Mouse (Mus musculus) forebrain, embryonic 13.5 days (tissue): ENCODE measurements around the gene Medag. TPM values are rescaled to one million over a fixed set of nuclear protein-coding genes. Genes with fewer than 3 reads are reported as not detected.
A peak's percentile ranks its signal among the peaks of the same experiment; 100 is the strongest.

Source experiments
- ATAC-seq: fragments of 200-750 bp; cut with Nextera tagmentation; 2 replicates; pipeline ENCODE4 v1.8.0; 2017
- H3K27ac ChIP-seq: fragments of 300-500 bp; sonication (generic); 2 replicates; pipeline ENCODE4 v1.5.1; 2015; ENCODE audit warnings: inconsistent platforms, mild to moderate bottlenecking, moderate library complexity
- H3K27me3 ChIP-seq: fragments of 300-500 bp; sonication (generic); 2 replicates; pipeline ENCODE4 v1.6.1; 2015; ENCODE audit warnings: mild to moderate bottlenecking, inconsistent platforms
- H3K36me3 ChIP-seq: fragments of 300-500 bp; sonication (generic); 2 replicates; pipeline ENCODE4 v1.6.1; 2015; ENCODE audit warnings: mild to moderate bottlenecking, inconsistent platforms; ENCODE audit not compliant: poor library complexity, severe bottlenecking
- H3K4me1 ChIP-seq: fragments of 300-500 bp; sonication (generic); 2 replicates; pipeline ENCODE4 v1.6.1; 2015; ENCODE audit warnings: inconsistent platforms
- H3K4me2 ChIP-seq: fragments of 300-500 bp; sonication (generic); 2 replicates; pipeline ENCODE4 v1.6.1; 2015; ENCODE audit warnings: inconsistent platforms, mild to moderate bottlenecking, moderate library complexity
- H3K4me3 ChIP-seq: fragments of 300-500 bp; sonication (generic); 2 replicates; pipeline ENCODE4 v1.5.1; 2015; ENCODE audit warnings: mild to moderate bottlenecking, inconsistent platforms
- H3K9ac ChIP-seq: fragments of 300-500 bp; sonication (generic); 2 replicates; pipeline ENCODE4 v1.6.1; 2015; ENCODE audit warnings: mild to moderate bottlenecking, inconsistent platforms
- H3K9me3 ChIP-seq: fragments of 300-500 bp; sonication (generic); replicated peaks from 2 replicates; pipeline ENCODE4 v1.6.1; 2016; ENCODE audit warnings: inconsistent platforms
- WGBS: fragments of 180-500 bp; shearing (Covaris S2); methylation state at CpG from one replicate; pipeline ENCODE4 v1.1.7; 2015; 5-methylcytosine and 5-hydroxymethylcytosine counted together
- polyA plus RNA-seq: library from polyadenylated mRNA; unstranded; fragments of >200 nt; fragmentation: Nextera tagmentation; extraction: Ambion mirVana; gene quantifications from 2 replicates; pipeline ENCODE4 v1.2.1, GENCODE M21; 2015

Medag gene
- polyA plus RNA-seq, 1 experiment from 2014 or later: 1.1 TPM

GRCm38 (mm10) chr5:149375074-149375888 is 36.3 kb upstream of the Medag start:
- Histone ChIP-seq H3K9me3 (no peaks in the 10 kb centered on the region), H3K27ac (peak overlapping the region; percentile 73), H3K27me3 (no peaks in the 10 kb centered on the region), H3K4me1 (peaks cover 47% of the 10 kb centered on the region), H3K9ac (no peak overlapping the region), H3K4me2 (peak overlapping the region; percentile 38), H3K4me3 (no peak overlapping the region), H3K36me3 (no peaks in the 10 kb centered on the region)
- peak; percentile 35; the same call in 1 of the 2 replicates for ATAC-seq
- 34% methylated on average over 14 of the region's 14 CpGs for WGBS

- under 1% methylated on average over 8 of the region's 8 CpGs for WGBS
- peak overlapping the region; percentile 73 for H3K27ac ChIP-seq
- H3K4me3 ChIP-seq: no peak overlapping the region
- H3K27me3 ChIP-seq: no peaks in the 10 kb centered on the region
- peaks cover 53% of the 10 kb centered on the region for H3K4me1 ChIP-seq
- no peaks in the 10 kb centered on the region for H3K9me3 ChIP-seq
- ATAC-seq: peak; percentile 77
- H3K4me2 ChIP-seq: peak overlapping the region; percentile 38
- H3K36me3 ChIP-seq: no peaks in the 10 kb centered on the region
- H3K9ac ChIP-seq: no peak overlapping the region
These were observed 35.7 kb upstream of the Medag start for GRCm38 (mm10) chr5:149375889-149376212.

- Histone ChIP-seq H3K27ac (no peak overlapping the region), H3K9me3 (no peaks in the 10 kb centered on the region), H3K9ac (no peak overlapping the region), H3K4me1 (peaks cover 58% of the 10 kb centered on the region), H3K4me2 (peak overlapping the region; percentile 38; the same call in 1 of the 2 replicates), H3K4me3 (no peak overlapping the region), H3K36me3 (no peaks in the 10 kb centered on the region), H3K27me3 (no peaks in the 10 kb centered on the region)
- WGBS: 84% methylated on average over 7 of the region's 7 CpGs
- ATAC-seq: no peak
These were observed 35.2 kb upstream of the Medag start for GRCm38 (mm10) chr5:149376367-149376766.

- WGBS: 12% methylated on average over 6 of the region's 6 CpGs
- ATAC-seq: no peak
- no peaks in the 10 kb centered on the region for H3K36me3 ChIP-seq
- no peak overlapping the region for H3K9ac ChIP-seq
- H3K27ac ChIP-seq: peak overlapping the region; percentile 49
- H3K27me3 ChIP-seq: no peaks in the 10 kb centered on the region
- no peak overlapping the region for H3K4me2 ChIP-seq
- peaks cover 61% of the 10 kb centered on the region for H3K4me1 ChIP-seq
- no peaks in the 10 kb centered on the region for H3K9me3 ChIP-seq
- no peak overlapping the region for H3K4me3 ChIP-seq
These were observed 34.3 kb upstream of the Medag start for GRCm38 (mm10) chr5:149377253-149377652.

GRCm38 (mm10) chr5:149378566-149378965 is 33.0 kb upstream of the Medag start:
- no peaks in the 10 kb centered on the region for H3K36me3 ChIP-seq
- WGBS: 78% methylated on average over 7 of the region's 7 CpGs
- H3K27ac ChIP-seq: peak overlapping the region; percentile 86

GRCm38 (mm10) chr5:149379131-149379784 is 32.3 kb upstream of the Medag start:
- H3K27ac ChIP-seq: peak overlapping the region; percentile 86
- no peaks in the 10 kb centered on the region for H3K27me3 ChIP-seq
- H3K9ac ChIP-seq: no peak overlapping the region
- WGBS: 73% methylated on average over 16 of the region's 16 CpGs
- no peak overlapping the region for H3K4me3 ChIP-seq
- peaks cover 56% of the 10 kb centered on the region for H3K4me1 ChIP-seq
- H3K36me3 ChIP-seq: no peaks in the 10 kb centered on the region
- ATAC-seq: no peak
- no peak overlapping the region for H3K4me2 ChIP-seq
- no peaks in the 10 kb centered on the region for H3K9me3 ChIP-seq

More at GRCm38 (mm10) chr5:149378566-149378965, 33.0 kb upstream of the Medag start:
- Histone ChIP-seq H3K4me3 (no peak overlapping the region), H3K4me1 (peaks cover 59% of the 10 kb centered on the region), H3K4me2 (no peak overlapping the region), H3K9me3 (no peaks in the 10 kb centered on the region), H3K9ac (no peak overlapping the region), H3K27me3 (no peaks in the 10 kb centered on the region)
- ATAC-seq: no peak

- Histone ChIP-seq H3K4me3 (no peak overlapping the region), H3K4me1 (peaks cover 56% of the 10 kb centered on the region), H3K27me3 (no peaks in the 10 kb centered on the region), H3K27ac (peak overlapping the region; percentile 86), H3K4me2 (no peak overlapping the region), H3K36me3 (no peaks in the 10 kb centered on the region), H3K9ac (no peak overlapping the region), H3K9me3 (no peaks in the 10 kb centered on the region)
- ATAC-seq: peak; percentile 3; the same call in 1 of the 2 replicates
- WGBS: 79% methylated on average over 8 of the region's 8 CpGs
These were observed 31.7 kb upstream of the Medag start for GRCm38 (mm10) chr5:149379861-149380260.

- peak; percentile 76 for ATAC-seq
- Histone ChIP-seq H3K27ac (peak overlapping the region; percentile 86), H3K36me3 (no peaks in the 10 kb centered on the region), H3K4me1 (peaks cover 50% of the 10 kb centered on the region), H3K4me2 (peak overlapping the region; percentile 27; the same call in 1 of the 2 replicates), H3K4me3 (no peak overlapping the region), H3K9ac (no peak overlapping the region; the same call in 1 of the 2 replicates), H3K27me3 (no peaks in the 10 kb centered on the region), H3K9me3 (no peaks in the 10 kb centered on the region)
- WGBS: 8% methylated on average over 8 of the region's 8 CpGs
These were observed 31.1 kb upstream of the Medag start for GRCm38 (mm10) chr5:149380388-149380916.

GRCm38 (mm10) chr5:149381948-149382347 is 29.6 kb upstream of the Medag start:
- Histone ChIP-seq H3K9me3 (no peaks in the 10 kb centered on the region), H3K36me3 (no peaks in the 10 kb centered on the region), H3K4me3 (no peak overlapping the region), H3K4me1 (peaks cover 42% of the 10 kb centered on the region), H3K4me2 (no peak overlapping the region), H3K9ac (no peak overlapping the region), H3K27me3 (no peaks in the 10 kb centered on the region), H3K27ac (no peak overlapping the region)
- WGBS: 89% methylated on average over 4 of the region's 4 CpGs
- no peak for ATAC-seq

- WGBS: 89% methylated on average over 5 of the region's 5 CpGs
- ATAC-seq: no peak
These were observed 28.9 kb upstream of the Medag start for GRCm38 (mm10) chr5:149382601-149383000.

GRCm38 (mm10) chr5:149385228-149385961 is 26.2 kb upstream of the Medag start:
- no peak overlapping the region for H3K27ac ChIP-seq
- no peaks in the 10 kb centered on the region for H3K36me3 ChIP-seq
- peaks cover 13% of the 10 kb centered on the region for H3K4me1 ChIP-seq
- no peak overlapping the region for H3K9ac ChIP-seq
- H3K4me3 ChIP-seq: no peak overlapping the region
- H3K27me3 ChIP-seq: no peaks in the 10 kb centered on the region
- no peaks in the 10 kb centered on the region for H3K9me3 ChIP-seq
- no peak overlapping the region for H3K4me2 ChIP-seq
- WGBS: 95% methylated on average over 7 of the region's 7 CpGs
- no peak for ATAC-seq

More at GRCm38 (mm10) chr5:149382601-149383000, 28.9 kb upstream of the Medag start:
- no peaks in the 10 kb centered on the region for H3K9me3 ChIP-seq
- no peak overlapping the region for H3K4me2 ChIP-seq
- no peak overlapping the region for H3K27ac ChIP-seq
- no peak overlapping the region for H3K9ac ChIP-seq
- no peaks in the 10 kb centered on the region for H3K27me3 ChIP-seq
- no peaks in the 10 kb centered on the region for H3K36me3 ChIP-seq
- H3K4me3 ChIP-seq: no peak overlapping the region
- peaks cover 36% of the 10 kb centered on the region for H3K4me1 ChIP-seq
